Mouse (Mus musculus): ENCODE data around the gene Nr5a2. TPM values are rescaled to one million over a fixed set of nuclear protein-coding genes. Genes with fewer than 3 reads are reported as not detected.

Gene Nr5a2
- polyA plus RNA-seq, 1 experiment from 2014 or later, result 4.0 TPM

DNA sequence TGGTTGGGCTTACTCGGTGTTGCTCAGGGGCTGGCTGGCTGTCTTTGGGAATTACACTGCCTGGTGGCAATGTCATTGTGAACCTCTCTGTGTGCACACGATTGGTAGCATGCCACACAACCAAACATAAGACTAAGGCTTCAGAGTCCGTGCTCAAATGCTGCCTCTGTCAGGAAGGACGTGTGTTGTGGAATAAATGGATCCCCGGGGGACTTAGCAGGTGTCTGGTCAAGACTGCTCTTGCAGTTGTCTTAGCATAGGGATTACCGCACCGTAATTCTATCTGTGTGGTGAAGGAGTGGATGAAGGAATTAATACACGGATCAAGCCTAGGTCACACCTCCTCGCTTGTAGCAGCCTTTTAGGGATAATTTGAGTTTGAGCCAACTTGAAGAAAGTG is 32.8 kb downstream of the Nr5a2 start:
- H3K4me1 ChIP-seq, result 0 out of 2 replicates have a peak, but pooled peaks cover 5% of the 10 kb centered on the region
- H3K27ac ChIP-seq, result no peak overlapping the region
- no peak overlapping the region for H3K4me3 ChIP-seq
- ATAC-seq, result no peak
- H3K9me3 ChIP-seq (replicated peaks), result no peaks in the 10 kb centered on the region
- H3K36me3 ChIP-seq, result no peaks in the 10 kb centered on the region
- H3K27me3 ChIP-seq (replicated peaks), result no peaks in the 10 kb centered on the region
- no peak overlapping the region for H3K4me2 ChIP-seq
- 51% methylated on average over 9 of the region's 9 CpGs for WGBS (ENCODE audit: insufficient replicate concordance)
- H3K9ac ChIP-seq, result no peak overlapping the region

DNA sequence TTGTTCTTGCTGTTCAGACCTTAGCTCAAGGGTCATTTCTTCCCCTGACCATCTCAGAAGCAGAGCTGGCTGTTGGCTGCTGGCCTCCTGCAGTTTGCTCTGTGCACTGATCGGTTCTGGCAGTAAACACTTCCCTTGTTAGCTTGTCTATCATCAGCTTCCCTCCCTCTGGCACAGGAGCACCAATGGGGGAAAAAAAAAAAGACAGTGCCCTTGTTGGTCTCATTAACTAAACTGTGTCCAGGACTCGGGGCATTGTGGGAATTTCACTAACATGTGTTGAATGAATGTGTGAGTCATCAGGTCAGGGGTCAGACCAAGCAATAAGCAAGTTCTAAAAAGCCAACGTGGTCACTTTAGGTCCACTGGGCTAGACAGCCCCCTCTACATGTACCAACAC is 34.2 kb downstream of the Nr5a2 start:
- H3K9me3 ChIP-seq (replicated peaks), result no peaks in the 10 kb centered on the region
- no peak overlapping the region for H3K27ac ChIP-seq
- ATAC-seq, result no peak
- H3K4me3 ChIP-seq, result no peak overlapping the region
- H3K36me3 ChIP-seq, result no peaks in the 10 kb centered on the region
- 23% methylated on average over 3 of the region's 3 CpGs for WGBS (ENCODE audit: insufficient replicate concordance)
- H3K9ac ChIP-seq, result no peak overlapping the region
- H3K4me2 ChIP-seq, result no peak overlapping the region
- H3K27me3 ChIP-seq (replicated peaks), result no peaks in the 10 kb centered on the region
- H3K4me1 ChIP-seq, result 0 out of 2 replicates have a peak, but pooled peaks cover 5% of the 10 kb centered on the region

DNA sequence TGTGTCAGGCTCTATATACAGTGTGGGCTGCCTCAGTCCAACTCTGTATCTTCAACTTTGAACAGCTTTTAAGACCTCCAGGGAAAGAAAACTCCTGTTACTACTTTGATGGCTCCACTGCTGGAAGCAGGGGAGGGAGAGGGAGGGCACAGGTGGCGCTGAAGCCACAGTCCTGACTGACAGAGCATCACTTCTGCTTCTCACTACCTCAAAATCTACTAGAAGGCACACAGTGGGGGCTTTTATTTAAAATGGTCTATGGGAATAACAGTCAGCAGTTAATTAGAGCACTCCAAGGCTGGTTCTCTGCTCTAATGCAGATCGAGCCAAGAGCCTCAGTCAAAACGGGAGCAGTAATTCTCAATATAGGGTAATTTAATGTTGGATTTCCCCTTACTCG is 40.2 kb downstream of the Nr5a2 start:
- Histone ChIP-seq H3K4me3 (no peak overlapping the region), H3K9me3 (replicated peaks) (no peaks in the 10 kb centered on the region), H3K27ac (no peak overlapping the region), H3K36me3 (no peaks in the 10 kb centered on the region), H3K4me1 (no peaks in the 10 kb centered on the region), H3K4me2 (no peak overlapping the region), H3K27me3 (replicated peaks) (no peaks in the 10 kb centered on the region), H3K9ac (no peak overlapping the region)
- WGBS (ENCODE audit: insufficient replicate concordance), result 69% methylated on average over 4 of the region's 4 CpGs
- ATAC-seq, result no peak

DNA sequence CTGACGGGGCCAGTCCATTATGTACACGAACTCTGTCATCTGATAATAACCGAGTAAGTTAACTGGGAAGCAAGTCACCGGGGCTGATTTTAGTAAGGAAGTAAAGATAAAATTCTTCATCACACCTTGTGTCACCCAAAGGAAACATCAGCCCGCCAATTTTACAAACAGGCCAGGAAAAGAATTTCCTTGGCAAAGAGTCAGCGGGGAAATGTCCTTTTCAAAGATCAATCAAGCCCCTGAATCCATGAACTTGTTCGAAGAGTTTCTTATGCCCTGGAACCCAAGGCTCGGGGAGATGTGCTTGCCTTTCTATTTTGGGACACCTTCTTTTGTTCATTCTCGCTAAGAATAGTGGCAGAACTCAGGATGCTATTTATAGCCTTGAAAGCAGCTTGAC is 41.5 kb downstream of the Nr5a2 start:
- no peaks in the 10 kb centered on the region for H3K27me3 ChIP-seq (replicated peaks)
- H3K4me3 ChIP-seq, result no peak overlapping the region
- H3K9ac ChIP-seq, result no peak overlapping the region
- H3K36me3 ChIP-seq, result no peaks in the 10 kb centered on the region
- H3K27ac ChIP-seq, result no peak overlapping the region
- ATAC-seq, result no peak
- H3K9me3 ChIP-seq (replicated peaks), result no peaks in the 10 kb centered on the region
- no peak overlapping the region for H3K4me2 ChIP-seq
- WGBS (ENCODE audit: insufficient replicate concordance), result 41% methylated on average over 9 of the region's 9 CpGs
- no peaks in the 10 kb centered on the region for H3K4me1 ChIP-seq

DNA sequence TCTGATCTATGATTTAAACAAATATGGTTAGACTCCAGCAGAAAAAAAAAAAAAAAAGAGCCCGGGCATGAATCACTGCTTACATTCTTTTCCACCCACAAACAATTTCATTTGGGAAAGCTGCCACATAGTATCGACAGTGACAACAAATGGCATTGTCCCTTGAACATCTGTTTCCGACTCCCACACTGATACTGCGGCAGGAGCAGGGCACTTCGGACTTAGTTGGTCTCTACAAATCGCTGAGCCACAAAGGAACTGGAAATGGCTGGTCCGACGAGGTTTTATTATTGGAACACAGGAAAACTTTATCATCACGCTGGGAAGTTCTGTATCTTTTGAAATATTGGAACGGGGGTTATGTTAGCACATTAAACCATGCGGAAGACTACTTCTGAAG is 44.8 kb downstream of the Nr5a2 start:
- Histone ChIP-seq H3K27ac (no peak overlapping the region), H3K4me2 (no peak overlapping the region), H3K4me1 (peaks cover 3% of the 10 kb centered on the region; the same call in 1 of the 2 replicates), H3K4me3 (no peak overlapping the region), H3K9me3 (replicated peaks) (no peaks in the 10 kb centered on the region), H3K9ac (no peak overlapping the region), H3K36me3 (no peaks in the 10 kb centered on the region), H3K27me3 (replicated peaks) (no peaks in the 10 kb centered on the region)
- no peak for ATAC-seq
- 39% methylated on average over 11 of the region's 11 CpGs for WGBS (ENCODE audit: insufficient replicate concordance)

DNA sequence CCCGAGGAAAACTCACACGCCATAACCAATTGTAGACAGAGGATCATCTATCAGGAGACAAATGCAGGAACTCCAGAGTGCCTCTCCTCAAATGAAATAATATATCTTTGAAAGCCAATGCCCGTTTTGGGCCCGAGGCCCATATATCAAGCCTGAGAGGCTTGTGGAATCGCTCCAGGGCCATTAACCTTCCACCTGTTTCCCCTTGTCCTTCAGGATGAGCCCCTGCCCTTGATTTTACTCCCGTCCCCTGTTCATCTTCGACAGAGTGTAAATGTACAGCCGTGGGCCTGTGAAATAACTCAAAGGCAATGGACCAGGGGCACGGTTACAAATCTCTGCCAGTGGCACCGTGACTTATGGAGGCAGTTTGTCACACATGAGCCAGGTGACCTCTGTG is 48.3 kb downstream of the Nr5a2 start:
- H3K36me3 ChIP-seq, result no peaks in the 10 kb centered on the region
- no peak overlapping the region for H3K4me2 ChIP-seq
- H3K27ac ChIP-seq, result no peak overlapping the region
- WGBS (ENCODE audit: insufficient replicate concordance), result 70% methylated on average over 10 of the region's 10 CpGs
- no peak for ATAC-seq
- H3K9me3 ChIP-seq (replicated peaks), result no peaks in the 10 kb centered on the region
- H3K27me3 ChIP-seq (replicated peaks), result no peaks in the 10 kb centered on the region
- H3K4me3 ChIP-seq, result no peak overlapping the region
- no peak overlapping the region for H3K9ac ChIP-seq
- H3K4me1 ChIP-seq, result peaks cover 3% of the 10 kb centered on the region; the same call in 1 of the 2 replicates

DNA sequence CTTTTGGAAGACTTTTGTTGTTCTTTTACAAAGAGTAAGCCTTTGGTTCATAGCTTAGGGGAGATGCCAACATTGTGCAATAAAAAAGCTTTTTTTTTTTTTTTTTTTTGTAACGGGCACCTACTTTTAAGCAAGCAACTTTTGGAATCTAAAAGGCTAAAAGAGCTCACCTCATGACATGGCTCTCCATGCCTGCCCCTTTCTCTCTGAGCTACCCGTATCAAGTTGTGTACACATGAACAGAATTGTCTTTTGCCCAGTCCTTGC is 48.7 kb downstream of the Nr5a2 start:
- 50% methylated on average over 2 of the region's 2 CpGs for WGBS (ENCODE audit: insufficient replicate concordance)
- H3K27ac ChIP-seq, result no peak overlapping the region

DNA sequence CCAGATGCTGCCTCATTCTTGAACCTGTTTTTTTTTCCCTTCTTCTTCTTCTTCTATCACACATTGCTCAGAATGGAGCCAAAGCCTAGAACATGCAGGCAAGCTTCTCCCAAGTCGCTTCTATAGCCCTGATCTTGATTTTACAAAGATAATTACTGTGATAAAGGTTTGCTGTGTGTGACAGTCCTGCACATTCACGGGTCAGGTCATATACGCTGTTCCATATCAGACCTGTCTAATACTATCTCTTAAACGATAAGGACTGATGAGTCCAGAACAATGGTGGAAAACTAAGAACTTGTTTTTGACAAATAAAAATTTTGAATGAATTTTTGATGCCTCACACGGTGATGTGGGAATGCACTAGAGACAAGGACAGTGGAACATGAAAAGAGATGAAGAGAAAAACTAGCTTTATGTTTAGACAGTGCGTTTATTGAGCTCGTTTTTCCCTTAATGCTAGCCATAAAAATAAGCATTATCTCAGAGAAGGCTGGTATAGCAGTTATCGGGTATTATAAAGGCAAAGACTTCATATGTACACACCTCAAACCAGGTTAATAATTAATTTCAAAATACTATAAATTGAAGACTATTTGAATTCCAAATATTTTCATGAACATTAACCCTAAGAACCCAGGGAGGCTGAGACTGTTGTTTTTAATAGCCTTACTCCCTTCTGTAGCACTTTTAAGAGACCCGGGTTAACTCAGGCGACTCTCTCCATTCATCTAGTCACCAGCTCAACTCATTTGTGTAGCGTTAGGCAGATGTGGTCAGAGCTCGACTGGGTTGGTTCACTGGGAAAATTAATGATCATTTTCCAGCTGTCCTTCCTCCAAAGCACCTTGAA is 49.3 kb downstream of the Nr5a2 start:
- ATAC-seq, result no peak
- Histone ChIP-seq H3K4me3 (no peak overlapping the region), H3K9ac (no peak overlapping the region), H3K9me3 (replicated peaks) (no peaks in the 10 kb centered on the region), H3K36me3 (no peaks in the 10 kb centered on the region), H3K4me1 (peaks cover 3% of the 10 kb centered on the region; the same call in 1 of the 2 replicates), H3K4me2 (no peak overlapping the region), H3K27ac (no peak overlapping the region), H3K27me3 (replicated peaks) (no peaks in the 10 kb centered on the region)
- WGBS (ENCODE audit: insufficient replicate concordance), result 69% methylated on average over 12 of the region's 12 CpGs

More for the DNA sequence above, 48.7 kb downstream of the Nr5a2 start:
- no peaks in the 10 kb centered on the region for H3K27me3 ChIP-seq (replicated peaks)
- no peaks in the 10 kb centered on the region for H3K36me3 ChIP-seq
- H3K4me3 ChIP-seq, result no peak overlapping the region
- H3K4me2 ChIP-seq, result no peak overlapping the region
- ATAC-seq, result no peak
- peaks cover 3% of the 10 kb centered on the region; the same call in 1 of the 2 replicates for H3K4me1 ChIP-seq
- no peak overlapping the region for H3K9ac ChIP-seq
- no peaks in the 10 kb centered on the region for H3K9me3 ChIP-seq (replicated peaks)

DNA sequence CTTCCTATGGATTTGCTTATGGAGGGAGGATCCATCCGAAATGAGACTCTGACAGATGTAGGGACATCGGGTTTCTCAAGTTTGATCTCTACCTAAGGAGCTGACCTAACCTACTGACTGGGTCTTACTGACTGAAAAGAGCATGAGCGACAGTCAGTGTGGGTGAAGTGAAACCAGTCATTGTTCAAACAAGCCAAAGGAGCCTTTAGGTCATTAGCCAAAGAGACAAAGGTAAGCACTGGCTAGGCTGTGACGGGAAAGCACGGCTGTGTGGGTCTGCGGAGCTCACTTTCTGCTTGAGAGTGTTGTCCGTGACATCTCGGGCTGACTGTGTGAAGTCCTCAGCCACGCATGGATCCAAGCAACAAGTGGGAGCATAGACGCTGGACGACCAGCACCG is 50.1 kb downstream of the Nr5a2 start:
- H3K4me3 ChIP-seq, result no peak overlapping the region
- H3K9me3 ChIP-seq (replicated peaks), result no peaks in the 10 kb centered on the region
- H3K36me3 ChIP-seq, result no peaks in the 10 kb centered on the region
- H3K4me2 ChIP-seq, result no peak overlapping the region
- H3K27me3 ChIP-seq (replicated peaks), result no peaks in the 10 kb centered on the region
- no peak for ATAC-seq
- no peak overlapping the region for H3K27ac ChIP-seq
- H3K4me1 ChIP-seq, result peaks cover 3% of the 10 kb centered on the region; the same call in 1 of the 2 replicates
- 72% methylated on average over 12 of the region's 12 CpGs for WGBS (ENCODE audit: insufficient replicate concordance)
- no peak overlapping the region for H3K9ac ChIP-seq

DNA sequence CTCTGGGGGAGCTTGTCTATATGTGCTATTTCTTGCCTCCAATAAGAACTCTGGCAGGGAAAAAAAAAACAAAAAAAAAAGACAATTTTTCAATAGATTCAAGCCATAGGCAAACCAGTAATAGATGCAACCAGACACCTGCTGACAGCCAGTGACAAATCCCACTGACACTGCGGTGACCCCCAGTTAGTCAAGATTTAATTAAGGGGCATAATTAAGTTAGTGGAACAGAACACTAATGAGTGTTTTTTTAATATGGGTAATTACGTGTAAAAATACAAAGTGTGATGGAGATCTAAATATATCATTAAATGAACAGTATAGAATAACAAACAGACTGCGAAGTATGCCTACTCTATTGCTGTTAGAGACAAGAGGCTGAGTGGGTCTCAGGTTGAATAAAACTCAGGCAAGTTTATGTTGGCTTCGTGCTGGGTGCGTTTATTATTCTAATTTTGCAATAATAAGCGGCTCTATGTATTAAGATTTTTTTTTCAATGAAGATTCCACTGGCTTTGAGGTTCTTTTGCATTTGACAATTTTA is 50.7 kb downstream of the Nr5a2 start:
- Histone ChIP-seq H3K9ac (no peak overlapping the region), H3K36me3 (no peaks in the 10 kb centered on the region), H3K27ac (no peak overlapping the region), H3K9me3 (replicated peaks) (no peaks in the 10 kb centered on the region), H3K4me3 (no peak overlapping the region), H3K27me3 (replicated peaks) (no peaks in the 10 kb centered on the region), H3K4me2 (no peak overlapping the region), H3K4me1 (peaks cover 3% of the 10 kb centered on the region; the same call in 1 of the 2 replicates)
- ATAC-seq, result no peak
- WGBS (ENCODE audit: insufficient replicate concordance), result 74% methylated on average over 6 of the region's 6 CpGs

DNA sequence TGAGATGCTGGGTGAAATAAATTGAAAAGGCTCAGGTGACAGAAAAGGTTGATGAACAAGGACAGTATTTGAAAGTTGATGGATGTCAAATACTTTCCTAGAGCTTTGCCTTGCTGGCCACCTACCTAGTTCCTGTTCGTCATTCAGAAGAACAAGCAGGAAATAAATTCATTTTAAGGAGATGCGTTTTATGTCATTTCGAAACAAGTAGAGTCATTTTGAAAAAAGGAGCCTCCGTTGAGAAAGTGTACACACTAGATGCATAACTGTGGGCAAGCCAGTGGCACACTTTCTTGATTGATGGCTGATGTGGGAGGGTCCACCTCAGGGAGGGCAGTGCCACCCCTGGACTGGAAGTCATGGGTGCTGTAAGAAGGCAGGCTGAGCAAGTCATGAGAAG is 62.1 kb downstream of the Nr5a2 start:
- H3K9ac ChIP-seq, result no peak overlapping the region
- H3K4me3 ChIP-seq, result no peak overlapping the region
- H3K36me3 ChIP-seq, result no peaks in the 10 kb centered on the region
- H3K4me2 ChIP-seq, result no peak overlapping the region
- peaks cover 10% of the 10 kb centered on the region for H3K4me1 ChIP-seq
- no peak for ATAC-seq
- no peaks in the 10 kb centered on the region for H3K27me3 ChIP-seq (replicated peaks)
- 64% methylated on average over 4 of the region's 4 CpGs for WGBS (ENCODE audit: insufficient replicate concordance)
- H3K9me3 ChIP-seq (replicated peaks), result no peaks in the 10 kb centered on the region
- H3K27ac ChIP-seq, result no peak overlapping the region

DNA sequence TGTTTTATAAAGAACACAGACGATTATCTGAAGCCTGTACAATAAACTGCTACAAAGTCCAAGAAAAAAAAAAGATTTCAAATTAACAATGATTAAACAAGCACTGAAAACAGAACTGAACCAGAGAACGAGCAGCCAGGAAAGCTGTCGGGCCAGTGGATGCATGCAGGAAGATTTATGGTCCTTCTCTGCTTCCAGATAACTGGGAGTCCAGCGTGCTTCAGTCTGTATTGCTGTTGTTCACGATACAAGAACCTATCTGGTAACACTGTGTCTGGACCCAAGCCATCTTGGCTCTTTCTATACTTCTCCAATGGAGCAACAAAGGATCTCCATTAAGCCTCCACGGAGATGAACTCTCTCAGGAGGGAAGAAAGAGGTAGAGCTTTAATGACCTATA is 63.9 kb downstream of the Nr5a2 start:
- Histone ChIP-seq H3K36me3 (no peaks in the 10 kb centered on the region), H3K27ac (no peak overlapping the region), H3K4me1 (peaks cover 12% of the 10 kb centered on the region), H3K9ac (no peak overlapping the region), H3K4me3 (no peak overlapping the region), H3K27me3 (replicated peaks) (no peaks in the 10 kb centered on the region), H3K4me2 (no peak overlapping the region), H3K9me3 (replicated peaks) (no peaks in the 10 kb centered on the region)
- ATAC-seq, result no peak
- WGBS (ENCODE audit: insufficient replicate concordance), result 58% methylated on average over 6 of the region's 6 CpGs
